Mouse (Mus musculus) E14TG2a.4 (cell line): ENCODE measurements around the gene Them7.

Source experiments
- CTCF ChIP-seq: conservative IDR thresholded peaks from 2 replicates; pipeline ENCODE4 v1.5.1; 2014; ENCODE audit warnings: low read length
- NANOG ChIP-seq: IDR thresholded peaks from 2 replicates; pipeline ENCODE4 v1.6.1; 2014; ENCODE audit warnings: borderline replicate concordance, low read length, mixed read lengths
- POU5F1 ChIP-seq: IDR thresholded peaks from 2 replicates; pipeline ENCODE4 v1.6.1; 2014; ENCODE audit warnings: low read length, borderline replicate concordance

GRCm38 (mm10) chr2:105303962-105304514 is 79.9 kb downstream of the Them7 start:
- TF ChIP-seq CTCF (no peak), NANOG (no peak), POU5F1 (no peak)
